Mouse (Mus musculus): ENCODE results near the gene Mfsd14a.

Gene Mfsd14a

DNA sequence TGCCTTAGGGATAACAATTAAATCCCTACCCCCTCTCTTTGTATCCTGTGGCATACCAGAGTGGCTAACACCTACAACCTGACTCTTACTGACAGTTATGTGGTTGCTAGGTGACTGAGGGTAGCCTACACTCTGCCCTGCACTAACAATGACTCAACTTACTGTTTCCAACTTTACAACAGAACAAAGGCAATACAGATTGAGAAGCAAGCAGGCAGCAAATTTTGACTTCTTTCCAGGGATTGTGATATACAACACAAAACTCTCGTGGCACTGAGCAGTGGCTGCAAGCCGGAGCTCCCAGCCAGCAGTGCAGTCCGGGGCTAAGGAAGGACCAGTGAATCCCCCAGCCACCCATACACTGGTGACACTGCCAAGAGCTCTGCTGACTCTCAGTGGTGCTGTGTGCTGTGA lies 10.4 kb downstream of the Mfsd14a start:
- DNase-seq = no peak

DNA sequence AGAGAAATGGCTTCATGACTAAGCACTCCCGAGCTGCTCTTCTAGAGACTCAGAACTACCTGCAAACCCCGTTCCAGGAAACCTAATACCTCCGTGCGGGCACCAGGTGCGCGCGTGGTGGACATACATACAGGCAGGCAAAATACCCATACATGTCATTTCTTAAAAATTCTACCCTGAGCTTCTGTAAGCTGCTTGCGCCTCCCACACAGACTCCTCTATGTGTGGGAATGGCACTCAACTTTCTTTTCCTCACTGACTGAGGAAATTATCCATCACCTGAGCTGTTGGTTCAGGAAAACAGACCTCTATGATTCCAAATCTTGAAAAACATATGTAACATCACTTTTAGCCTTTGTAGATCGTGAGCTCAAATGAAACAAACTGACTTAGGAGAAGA lies 11.8 kb downstream of the Mfsd14a start:
- DNase-seq = no peak

DNA sequence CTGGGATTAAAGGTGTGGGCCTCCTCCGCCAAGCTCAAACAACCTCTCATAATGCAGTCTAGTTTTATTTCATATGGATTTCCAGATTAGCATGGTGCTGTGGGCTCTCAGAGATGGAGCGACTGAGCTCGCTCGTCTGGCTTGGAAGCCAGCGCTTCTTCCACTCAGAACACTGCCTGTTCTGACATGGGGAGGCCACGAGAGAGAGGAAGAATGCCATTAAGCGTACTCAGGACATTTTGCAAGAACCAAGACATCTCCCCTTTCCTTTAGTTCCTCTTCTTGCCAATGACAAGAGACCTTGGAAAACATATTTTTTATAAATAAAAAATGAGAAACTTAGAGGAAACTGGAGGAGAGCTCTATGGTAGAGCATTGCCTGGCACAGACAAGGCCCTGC lies 13.7 kb downstream of the Mfsd14a start:
- no peak for DNase-seq

DNA sequence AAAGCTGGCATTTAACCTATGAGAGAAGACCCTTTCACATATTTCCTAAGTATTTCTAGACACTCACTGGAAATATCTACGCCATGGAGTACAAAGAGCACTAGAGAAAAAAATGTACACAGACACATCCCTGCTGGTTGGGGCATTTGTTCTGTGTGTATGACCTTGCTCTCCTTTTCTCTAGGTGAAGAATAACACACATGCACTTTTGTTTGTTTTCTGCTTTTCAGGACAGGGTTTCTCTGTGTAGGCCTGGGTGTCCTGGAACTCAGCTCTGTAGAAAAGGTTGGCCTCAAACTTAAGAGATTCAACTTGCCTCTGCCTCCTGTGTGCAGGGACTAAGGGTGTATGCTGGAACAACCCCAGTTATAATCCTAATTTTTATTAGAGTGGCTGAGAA lies 16.1 kb downstream of the Mfsd14a start:
- no peak for DNase-seq

DNA sequence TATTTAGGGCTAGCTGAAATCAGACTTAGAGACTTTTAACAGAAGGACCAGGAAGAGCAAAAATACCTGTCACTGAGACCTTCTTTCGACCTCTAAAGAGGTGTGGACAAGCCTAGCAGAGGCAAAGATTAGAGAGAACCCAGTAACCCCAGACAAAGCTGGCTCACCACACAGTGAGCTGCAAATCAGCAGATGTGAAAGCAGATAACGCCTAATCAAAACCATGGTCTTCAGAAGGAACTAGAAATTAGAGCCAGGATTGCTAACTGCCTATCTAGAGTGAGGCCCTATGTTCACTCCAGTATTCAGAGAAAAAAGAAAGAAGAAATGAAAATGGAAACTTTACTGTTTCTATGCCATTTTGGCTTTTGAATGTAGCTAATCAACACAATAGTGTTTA lies 20.1 kb downstream of the Mfsd14a start:
- no peak for DNase-seq

DNA sequence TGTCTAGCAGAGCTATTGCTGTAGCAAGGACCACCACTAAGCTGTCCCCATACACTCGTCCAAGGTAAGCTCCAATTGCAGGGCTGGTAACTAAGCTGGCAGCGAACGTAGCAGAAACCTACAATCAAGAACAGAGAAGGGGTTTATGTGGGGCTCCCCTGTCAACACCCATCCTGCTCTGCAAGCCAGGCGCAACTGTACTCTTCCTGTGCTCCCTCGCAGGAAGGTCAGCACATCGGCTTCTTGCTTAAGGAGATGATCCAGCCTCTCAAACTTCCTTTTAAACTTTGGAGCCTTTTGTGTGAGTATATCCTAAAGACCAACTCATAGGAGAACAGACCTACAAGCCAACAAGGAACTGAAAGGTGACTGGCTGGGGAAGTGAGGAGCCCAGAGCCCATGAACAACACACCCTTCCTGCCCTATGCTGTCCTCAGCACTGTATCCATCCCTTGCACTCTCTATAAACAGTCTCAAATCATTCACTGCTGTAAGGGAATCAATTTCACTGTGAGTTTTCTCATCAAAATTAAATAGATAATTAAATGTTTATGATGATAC lies 20.6 kb downstream of the Mfsd14a start:
- no peak for DNase-seq

GRCm38 (mm10) chr3:116640024-116640423 lies 22.5 kb downstream of the Mfsd14a start:
- no peak for DNase-seq

GRCm38 (mm10) chr3:116638572-116638971 lies 23.9 kb downstream of the Mfsd14a start:
- DNase-seq = no peak

DNA sequence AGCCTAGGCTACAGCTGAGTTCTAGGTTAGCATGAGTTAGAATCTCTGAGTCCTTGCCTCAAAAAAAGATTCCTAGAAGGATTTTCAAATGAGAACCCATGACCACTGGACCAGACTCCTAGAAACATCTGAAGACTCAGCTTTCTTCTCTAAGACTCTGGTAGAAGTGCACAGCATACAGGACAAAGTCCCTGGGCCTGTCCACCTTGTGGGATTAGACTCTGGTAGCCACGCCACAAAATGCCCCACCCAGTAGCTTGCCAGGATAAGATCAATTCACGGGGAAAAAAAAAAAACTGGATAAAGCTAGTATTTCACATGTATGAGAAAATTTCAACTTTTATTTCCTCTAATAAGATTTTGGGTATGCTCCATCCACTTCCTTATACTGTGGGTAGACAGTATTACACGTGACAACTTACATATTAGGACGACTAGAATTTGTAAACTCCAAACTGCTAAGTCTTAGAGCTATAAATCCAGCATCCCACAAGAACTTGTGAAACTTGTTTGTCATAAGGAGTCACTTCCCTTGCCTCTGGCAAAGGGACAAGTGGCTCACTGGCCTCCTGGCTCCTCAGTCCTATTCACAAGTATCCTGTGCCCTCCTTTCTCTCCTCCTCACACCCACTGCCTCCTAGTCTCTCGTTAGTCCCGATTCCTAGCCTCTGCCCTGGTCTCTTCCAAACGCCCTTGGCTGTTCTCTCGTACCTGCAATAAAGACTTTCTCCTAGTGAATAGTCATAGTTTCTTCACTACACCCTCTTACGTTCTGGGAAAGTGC lies 24.6 kb downstream of the Mfsd14a start:
- no peak for DNase-seq

GRCm38 (mm10) chr3:116635799-116636198 lies 26.7 kb downstream of the Mfsd14a start:
- no peak for DNase-seq

DNA sequence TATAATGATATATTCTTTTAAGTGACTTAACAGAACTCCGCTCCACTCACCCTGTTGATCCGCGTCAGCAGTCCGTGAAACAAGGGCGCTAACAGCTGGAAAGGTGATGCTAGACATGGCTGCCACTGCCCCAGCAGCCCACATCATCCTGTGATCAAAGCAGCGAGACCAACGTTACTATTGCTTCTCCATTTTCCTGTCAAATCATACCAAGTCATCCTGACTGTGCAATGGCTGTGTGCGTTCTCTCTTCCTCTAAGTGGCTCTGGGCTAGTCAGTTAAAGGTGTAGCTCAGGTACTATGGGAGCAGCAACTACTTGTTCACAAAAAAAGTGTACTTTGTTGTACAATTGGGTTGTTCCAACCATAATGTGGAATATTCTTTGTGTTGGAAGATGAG lies 27.6 kb downstream of the Mfsd14a start:
- DNase-seq = no peak

DNA sequence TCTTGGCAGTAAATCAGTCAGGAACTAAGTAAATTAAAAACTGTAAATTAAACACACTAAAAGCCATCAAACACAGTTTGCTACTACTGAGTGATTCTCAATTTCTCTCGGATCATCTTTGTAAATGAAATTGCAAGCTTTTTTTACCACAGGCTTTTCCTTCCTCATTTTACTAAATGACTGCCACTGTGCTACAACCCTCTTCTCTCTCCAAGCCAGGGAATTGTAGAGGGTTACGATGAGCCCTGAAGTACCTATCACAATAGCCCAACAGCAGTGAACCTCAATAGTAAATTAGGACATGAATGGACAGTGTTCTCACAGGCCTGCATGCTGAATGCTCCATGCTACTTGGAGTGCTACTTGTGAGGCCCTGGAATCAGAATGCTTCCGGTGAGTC lies 28.4 kb downstream of the Mfsd14a start:
- no peak for DNase-seq

DNA sequence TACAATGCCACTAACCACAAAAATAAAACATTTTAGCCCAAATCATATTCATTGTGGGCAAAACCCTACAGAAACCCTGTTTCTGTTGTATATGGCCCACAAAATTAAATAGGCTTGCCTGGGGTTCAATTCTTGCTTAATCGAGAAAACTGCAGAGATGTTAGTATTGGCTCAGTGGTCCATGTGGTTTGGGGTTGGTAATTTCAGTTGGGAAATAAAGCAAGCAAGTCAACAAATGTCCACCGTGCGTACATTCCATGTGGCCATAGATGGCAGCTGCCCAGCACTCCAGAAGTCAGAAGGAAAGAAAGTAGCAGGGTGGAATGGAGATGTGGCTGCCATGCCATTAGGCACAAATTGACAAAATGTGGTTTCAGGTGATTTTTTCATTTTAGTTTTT lies 29.5 kb downstream of the Mfsd14a start:
- no peak for DNase-seq

DNA sequence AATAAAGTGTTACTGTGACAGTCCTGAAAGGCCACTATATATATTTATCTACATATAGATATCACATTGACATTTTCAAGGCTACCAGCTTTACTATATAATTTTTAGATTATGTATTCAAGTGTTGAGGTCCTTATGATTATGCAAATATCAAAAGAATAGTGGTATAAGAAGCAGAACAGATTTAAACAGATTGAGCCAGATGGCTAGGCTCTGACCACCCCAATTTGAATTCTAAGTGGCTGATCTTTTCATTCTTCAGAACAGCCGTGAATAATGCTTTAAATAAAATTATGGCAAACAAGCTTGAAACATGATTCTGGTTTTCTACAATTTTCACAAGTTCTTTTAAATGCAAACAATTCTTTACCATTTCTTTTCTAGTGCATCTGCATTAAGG lies 31.0 kb downstream of the Mfsd14a start:
- DNase-seq = no peak

GRCm38 (mm10) chr3:116622641-116623040 lies 39.8 kb downstream of the Mfsd14a start:
- no peak for DNase-seq

DNA sequence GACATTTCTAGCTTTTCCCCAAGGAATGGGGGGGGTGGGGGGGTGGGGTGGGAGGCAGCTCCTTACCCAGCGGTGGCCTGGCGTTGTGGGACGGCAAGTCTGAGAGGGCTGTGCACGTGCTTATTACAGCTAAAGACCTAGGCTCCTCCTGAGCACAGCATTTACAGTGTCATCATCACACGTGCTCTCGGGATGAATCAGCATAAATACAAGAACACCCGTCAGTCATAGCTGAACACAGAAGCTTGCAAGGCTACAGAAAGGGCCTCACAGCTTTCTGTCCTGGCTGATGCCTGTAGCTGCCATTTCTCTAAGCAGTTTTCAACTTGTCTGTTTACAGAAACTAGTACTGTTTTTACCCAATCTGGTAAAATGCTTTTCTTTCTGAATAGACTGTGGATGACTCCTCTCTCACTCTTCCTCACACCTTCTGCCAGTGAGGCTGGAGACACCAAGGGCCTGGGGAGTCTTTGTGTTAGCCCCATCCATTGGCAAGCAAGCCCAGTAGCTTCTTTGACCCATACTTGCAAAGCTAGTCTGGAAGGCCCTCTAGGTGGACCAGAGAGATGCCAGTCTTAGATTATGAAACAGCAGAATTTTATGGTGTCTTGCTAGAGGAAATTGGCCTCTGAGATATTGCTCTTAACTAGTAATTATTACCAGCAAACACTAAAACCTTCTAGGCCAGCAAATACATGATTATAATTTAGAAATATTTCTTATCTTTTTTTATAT lies 41.7 kb downstream of the Mfsd14a start:
- DNase-seq = no peak

- no peak for DNase-seq
Measured at GRCm38 (mm10) chr3:116618855-116619254, 43.6 kb downstream of the Mfsd14a start.

DNA sequence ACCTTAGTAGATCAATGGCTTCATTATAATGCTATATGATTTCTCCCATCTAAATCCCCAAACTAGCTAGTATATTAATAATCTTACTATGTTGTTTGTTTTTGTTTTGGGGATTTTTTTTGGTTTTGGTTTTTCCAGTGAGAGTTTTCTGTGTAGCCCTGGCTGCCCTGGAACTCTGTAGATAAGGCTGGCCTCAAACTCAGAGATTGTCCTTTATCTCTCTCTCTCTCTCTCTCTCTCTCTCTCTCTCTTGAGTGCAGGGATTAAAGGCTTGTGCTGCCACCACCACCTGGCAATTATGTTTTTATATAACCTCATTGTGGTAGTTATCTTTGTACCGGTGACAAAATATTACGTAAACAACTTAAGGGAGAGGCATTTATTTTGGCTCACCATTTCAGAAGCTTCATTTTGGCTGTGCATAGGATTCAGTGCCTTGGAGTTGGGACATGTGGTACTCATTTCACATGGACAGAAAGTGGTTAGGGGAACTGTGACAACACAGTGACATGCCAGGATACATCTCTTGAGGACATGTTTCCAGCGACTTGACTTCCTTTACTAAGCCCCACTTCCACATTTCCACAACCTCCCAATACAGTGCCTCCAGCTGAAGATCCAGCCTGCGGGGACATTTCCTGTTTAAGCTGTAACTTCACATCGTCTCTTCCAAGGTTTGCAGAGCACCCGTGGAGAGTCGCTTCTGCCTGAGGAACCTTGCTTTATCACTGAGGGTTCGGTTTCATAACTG lies 47.0 kb downstream of the Mfsd14a start:
- no peak for DNase-seq

DNA sequence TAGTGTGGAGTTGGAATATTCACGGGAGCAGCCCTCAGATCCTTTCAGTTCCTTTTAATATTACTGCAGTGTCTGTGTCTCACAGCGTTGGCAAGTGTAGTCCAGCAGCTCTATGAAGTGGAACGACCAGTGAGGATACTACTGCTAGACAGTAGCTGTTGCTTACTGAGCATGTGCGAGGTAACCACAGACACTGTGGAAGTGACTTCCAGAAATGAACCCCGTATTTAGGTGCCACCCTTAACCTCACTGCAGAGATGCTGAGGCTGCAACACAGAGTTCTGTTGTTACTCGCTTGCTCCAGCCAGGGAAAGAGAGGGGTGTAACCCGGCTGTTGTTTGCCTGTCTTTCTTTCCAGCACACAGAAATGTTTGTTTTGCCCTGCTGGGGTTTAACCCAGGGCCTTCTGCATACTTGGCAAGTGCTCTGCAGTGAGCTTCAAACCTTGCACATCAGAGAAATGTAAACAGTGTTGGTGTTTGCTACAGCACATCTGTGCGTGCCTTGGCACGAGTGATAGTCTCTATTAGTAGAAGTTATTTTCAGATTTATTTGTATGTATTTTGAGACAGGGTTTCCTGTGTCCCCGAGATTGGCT lies 48.1 kb downstream of the Mfsd14a start, which contains the start of gene Trmt13:
Gene Trmt13, minus strand, starts transcription at position 293 of the 598 bp plus-strand sequence.
- no peak for DNase-seq

GRCm38 (mm10) chr3:116604570-116604969 lies 57.9 kb downstream of the Mfsd14a start:
- DNase-seq = no peak

DNA sequence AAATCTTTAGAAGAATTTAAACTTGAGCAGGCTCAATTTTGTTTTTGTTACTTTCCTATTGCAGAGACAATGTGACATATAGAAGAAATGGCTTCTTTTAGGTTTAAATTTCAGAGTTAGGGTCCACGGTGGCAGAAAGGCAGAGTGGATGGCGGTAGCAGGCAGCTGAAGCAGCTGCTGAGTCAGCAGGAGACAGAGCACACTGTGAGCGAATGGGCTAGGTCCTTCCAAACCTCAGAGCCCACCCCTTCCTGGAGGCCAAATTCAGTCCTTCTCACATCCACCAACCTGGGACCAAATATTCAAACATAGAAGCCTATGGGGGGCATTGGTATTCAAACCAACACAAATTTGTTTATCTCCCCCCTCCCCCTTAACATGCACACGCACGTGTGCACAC lies 60.7 kb downstream of the Mfsd14a start:
- no peak for DNase-seq

GRCm38 (mm10) chr3:116601005-116601404 lies 61.5 kb downstream of the Mfsd14a start:
- no peak for DNase-seq

DNA sequence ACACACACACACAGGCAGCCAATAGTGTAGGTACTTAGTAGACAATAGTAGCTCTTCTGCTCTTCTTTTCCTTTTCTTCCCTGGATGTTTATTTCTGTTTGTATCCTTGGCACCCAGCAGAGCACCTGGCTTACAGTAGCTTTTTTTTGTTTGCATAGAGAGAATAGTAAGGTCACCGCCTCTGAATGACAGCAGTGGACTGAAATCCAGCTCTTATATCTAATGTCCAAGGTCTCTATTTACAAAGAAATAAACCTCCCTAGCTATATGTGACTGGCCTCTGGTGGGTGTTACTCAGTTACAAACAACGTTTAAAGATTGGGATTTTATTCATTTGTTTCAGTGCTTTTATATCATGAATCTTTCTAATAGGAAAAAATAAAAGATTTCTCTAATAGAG lies 62.8 kb downstream of the Mfsd14a start:
- DNase-seq = no peak
